Mouse (Mus musculus) ES-E14 (cell line): Measurements from ENCODE around the gene Ctxn1.

Experiments used
- HCFC1 ChIP-seq: IDR thresholded peaks from 2 replicates; pipeline ENCODE4 v1.6.1; 2012; ENCODE audit warnings: low read length, inconsistent platforms, borderline replicate concordance; ENCODE audit not compliant: insufficient read depth
- MAFK ChIP-seq: IDR thresholded peaks from 2 replicates; pipeline ENCODE4 v1.6.1; 2014; ENCODE audit warnings: mild to moderate bottlenecking, low read depth, low read length, inconsistent platforms; ENCODE audit not compliant: insufficient read depth
- ZC3H11A ChIP-seq: IDR thresholded peaks from 2 replicates; pipeline ENCODE4 v1.6.1; 2012; ENCODE audit warnings: low read depth, mild to moderate bottlenecking, inconsistent platforms, low read length, borderline replicate concordance
- ZNF384 ChIP-seq: IDR thresholded peaks from 2 replicates; pipeline ENCODE4 v1.6.1; 2012; ENCODE audit warnings: low read depth, low read length, inconsistent platforms

GRCm38 (mm10) chr8:4238434-4239192 lies 20.5 kb downstream of the Ctxn1 start, which contains the start of the genes Map2k7 and Gm49320:
- TF ChIP-seq HCFC1 = peak; percentile 70
- no peak for TF ChIP-seq MAFK
- TF ChIP-seq ZC3H11A = no peak
- TF ChIP-seq ZNF384 = peak; percentile 91
